In the genomic region with DNA sequence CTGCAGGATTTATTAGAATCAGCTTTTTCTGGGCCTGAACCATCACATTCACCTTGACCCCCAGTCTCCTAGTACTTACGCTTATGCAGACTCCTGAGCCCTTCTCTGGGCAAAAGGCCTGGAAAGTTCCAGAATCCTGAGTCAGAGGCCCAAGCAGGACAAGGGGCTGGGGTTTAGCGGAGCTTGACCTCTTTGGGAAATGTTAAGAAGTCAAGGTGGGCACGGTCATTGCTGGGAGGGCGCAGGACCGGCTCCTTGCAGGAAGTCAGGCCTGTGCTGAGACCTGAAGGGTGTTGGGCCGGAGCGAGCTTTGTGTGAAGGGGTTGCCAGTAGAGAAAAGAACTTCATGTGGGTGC, we compare ENCODE assay signal across 12 mouse cellular contexts.
DNase-seq lines count a peak whose midpoint lies in the region; ATAC-seq and TF ChIP-seq lines count a peak whose summit lies in the region.
"Had no signal": no experiment of that assay in that cellular context is flagged by ENCODE, and none has a peak within 500 bp of the region (broad histone marks: within the 10 kb centered on the region; RNA-seq: fewer than 3 reads in every experiment).

No protein-coding gene starts in this region.

- no peak for DNase-seq in hindbrain, embryonic 11.5 days (ENCODE audit: low spot score)
- no peak for DNase-seq in midbrain, postnatal 0 days (ENCODE audit: low spot score)
- no peak for DNase-seq in limb, embryonic 10.5 days (ENCODE audit: low spot score)
- DNase-seq in left cerebral cortex, postnatal 14 days (ENCODE audit: low spot score in 2 of 2) = no peak
- no peak for DNase-seq in cerebellum, postnatal 4 days (ENCODE audit: low spot score in 2 of 2)
- DNase-seq: cerebellum, postnatal 25 days; heart, adult 18-20 months; kidney, adult 18-20 months had no signal

- no peak for ATAC-seq in hindbrain, embryonic 12.5 days (ENCODE audit: low FRiP score)
- ATAC-seq in hindbrain, embryonic 11.5 days (ENCODE audit: low FRiP score) = no peak
- no peak for ATAC-seq in midbrain, embryonic 12.5 days (ENCODE audit: low FRiP score, low read depth)
- ATAC-seq in midbrain, postnatal 0 days (ENCODE audit: low FRiP score) = no peak
- ATAC-seq: liver, embryonic 12.5 days had no signal

- H3K9me3 ChIP-seq in hindbrain, embryonic 12.5 days (replicated peaks) = no peaks in the 10 kb centered on the region
- no peaks in the 10 kb centered on the region for H3K9me3 ChIP-seq in hindbrain, embryonic 11.5 days (ENCODE audit: control insufficient read depth, low read length)
- H3K9me3 ChIP-seq in midbrain, embryonic 12.5 days = no peaks in the 10 kb centered on the region
- H3K9me3 ChIP-seq in midbrain, postnatal 0 days (ENCODE audit: low read length) = no peaks in the 10 kb centered on the region
- H3K9me3 ChIP-seq in limb, embryonic 10.5 days (replicated peaks) = no peaks in the 10 kb centered on the region
- H3K9me3 ChIP-seq: embryonic facial prominence, embryonic 15.5 days; liver, embryonic 12.5 days had no signal

- no peaks in the 10 kb centered on the region for H3K27me3 ChIP-seq in hindbrain, embryonic 12.5 days
- no peaks in the 10 kb centered on the region for H3K27me3 ChIP-seq in hindbrain, embryonic 11.5 days (ENCODE audit: control insufficient read depth, insufficient read depth, low read length)
- no peaks in the 10 kb centered on the region for H3K27me3 ChIP-seq in midbrain, embryonic 12.5 days
- no peaks in the 10 kb centered on the region for H3K27me3 ChIP-seq in midbrain, postnatal 0 days (ENCODE audit: insufficient read depth, low read length)
- peaks cover 3% of the 10 kb centered on the region; the same call in 1 of the 2 replicates for H3K27me3 ChIP-seq in limb, embryonic 10.5 days (ENCODE audit: low read depth, poor library complexity, severe bottlenecking)
- H3K27me3 ChIP-seq: embryonic facial prominence, embryonic 15.5 days had no signal

- no peak overlapping the region for H3K9ac ChIP-seq in hindbrain, embryonic 12.5 days
- H3K9ac ChIP-seq in hindbrain, embryonic 11.5 days (ENCODE audit: low read depth, low read length) = no peak overlapping the region
- no peak overlapping the region for H3K9ac ChIP-seq in midbrain, embryonic 12.5 days (replicated peaks)
- H3K9ac ChIP-seq in midbrain, postnatal 0 days (replicated peaks; ENCODE audit: low read length, poor library complexity, severe bottlenecking) = no peak overlapping the region
- H3K9ac ChIP-seq: embryonic facial prominence, embryonic 15.5 days; liver, embryonic 12.5 days had no signal

- peak overlapping the region; percentile 86; the same call in 1 of the 2 replicates for H3K27ac ChIP-seq in hindbrain, embryonic 12.5 days
- H3K27ac ChIP-seq in hindbrain, embryonic 11.5 days (ENCODE audit: low read depth, low read length) = no peak overlapping the region
- H3K27ac ChIP-seq in midbrain, embryonic 12.5 days (replicated peaks) = peak overlapping the region; percentile 63
- H3K27ac ChIP-seq in midbrain, postnatal 0 days (ENCODE audit: low read depth, low read length) = no peak overlapping the region
- H3K27ac ChIP-seq in limb, embryonic 10.5 days = peak overlapping the region; percentile 26; the same call in 1 of the 2 replicates
- H3K27ac ChIP-seq: embryonic facial prominence, embryonic 15.5 days; liver, embryonic 12.5 days had no signal

- no peak for TF ChIP-seq CTCF in midbrain, postnatal 0 days (IDR thresholded peaks at IDR 0.05)

- 86% methylated on average over 7 of the region's 7 CpGs for WGBS in hindbrain, embryonic 12.5 days
- WGBS in hindbrain, embryonic 11.5 days = 85% methylated on average over 7 of the region's 7 CpGs
- 79% methylated on average over 7 of the region's 7 CpGs for WGBS in midbrain, embryonic 12.5 days
- 88% methylated on average over 7 of the region's 7 CpGs for WGBS in midbrain, postnatal 0 days
- WGBS in limb, embryonic 10.5 days = 90% methylated on average over 7 of the region's 7 CpGs

- no peak overlapping the region for H3K4me2 ChIP-seq in hindbrain, embryonic 12.5 days (replicated peaks)
- no peak overlapping the region for H3K4me2 ChIP-seq in hindbrain, embryonic 11.5 days (replicated peaks; ENCODE audit: low read depth, low read length)
- H3K4me2 ChIP-seq in midbrain, embryonic 12.5 days (replicated peaks) = no peak overlapping the region
- H3K4me2 ChIP-seq in midbrain, postnatal 0 days (ENCODE audit: low read depth, low read length, poor library complexity, severe bottlenecking) = no peak overlapping the region
- H3K4me2 ChIP-seq: embryonic facial prominence, embryonic 15.5 days; liver, embryonic 12.5 days had no signal

- intact Hi-C loops in left cerebral cortex, postnatal 14 days (cut with DNase I) = no loop called here

- H3K4me3 ChIP-seq in hindbrain, embryonic 12.5 days = no peak overlapping the region
- no peak overlapping the region for H3K4me3 ChIP-seq in hindbrain, embryonic 11.5 days (ENCODE audit: low read depth, low read length)
- H3K4me3 ChIP-seq in midbrain, embryonic 12.5 days = no peak overlapping the region
- H3K4me3 ChIP-seq in midbrain, postnatal 0 days (ENCODE audit: low read depth, low read length) = no peak overlapping the region
- H3K4me3 ChIP-seq in limb, embryonic 10.5 days = no peak overlapping the region
- H3K4me3 ChIP-seq: embryonic facial prominence, embryonic 15.5 days; liver, embryonic 12.5 days had no signal

- peaks cover 25% of the 10 kb centered on the region for H3K4me1 ChIP-seq in hindbrain, embryonic 12.5 days
- peaks cover 5% of the 10 kb centered on the region for H3K4me1 ChIP-seq in hindbrain, embryonic 11.5 days (replicated peaks; ENCODE audit: control insufficient read depth, insufficient read depth, low read length)
- peaks cover 30% of the 10 kb centered on the region for H3K4me1 ChIP-seq in midbrain, embryonic 12.5 days
- H3K4me1 ChIP-seq in midbrain, postnatal 0 days (ENCODE audit: insufficient read depth, low read length) = 0 out of 2 replicates have a peak, but pooled peaks cover 4% of the 10 kb centered on the region
- peaks cover 12% of the 10 kb centered on the region for H3K4me1 ChIP-seq in limb, embryonic 10.5 days
- H3K4me1 ChIP-seq: liver, embryonic 12.5 days had no signal

- H3K36me3 ChIP-seq in hindbrain, embryonic 12.5 days = no peaks in the 10 kb centered on the region
- no peaks in the 10 kb centered on the region for H3K36me3 ChIP-seq in hindbrain, embryonic 11.5 days (ENCODE audit: control insufficient read depth, insufficient read depth, low read length)
- no peaks in the 10 kb centered on the region for H3K36me3 ChIP-seq in midbrain, embryonic 12.5 days
- no peaks in the 10 kb centered on the region for H3K36me3 ChIP-seq in midbrain, postnatal 0 days (ENCODE audit: insufficient read depth, low read length)
- no peaks in the 10 kb centered on the region for H3K36me3 ChIP-seq in limb, embryonic 10.5 days
- H3K36me3 ChIP-seq: embryonic facial prominence, embryonic 15.5 days; liver, embryonic 12.5 days had no signal

Comparison
In these comparisons a context has a peak if more than half of its experiments do, and no peak if none do; other contexts are left out.
1. H3K27ac ChIP-seq: peak in hindbrain, embryonic 12.5 days (single experiment), midbrain, embryonic 12.5 days (single experiment) and limb, embryonic 10.5 days (single experiment); none in hindbrain, embryonic 11.5 days (single experiment) and midbrain, postnatal 0 days (single experiment).